Mouse (Mus musculus) gastrocnemius, postnatal 4 days (tissue): ENCODE results near the gene Pbx3. TPM values are rescaled to one million over a fixed set of nuclear protein-coding genes. Genes with fewer than 3 reads are reported as not detected.

Source experiments
- DNase-seq, 2 experiments: peaks; one replicate each; pipeline ENCODE4 v3.0.0; 2021 to 2022; ENCODE audit warnings: low spot score in 2 of 2, mixed read lengths in 2 of 2
- total RNA-seq, 2 experiments: library from RNA; stranded (reverse); gene quantifications; 2 replicates each; pipeline ENCODE4 v1.2.3; 2021

Pbx3 gene
- total RNA-seq, 2 experiments from 2014 or later = 11.5 to 12.3 TPM

- no peak for DNase-seq
Observed at GRCm38 (mm10) chr2:34298202-34298601, 74.7 kb downstream of the Pbx3 start.

GRCm38 (mm10) chr2:34289726-34290125 is 83.2 kb downstream of the Pbx3 start:
- no peak for DNase-seq

GRCm38 (mm10) chr2:34284239-34284638 is 88.7 kb downstream of the Pbx3 start:
- DNase-seq = no peak

DNA sequence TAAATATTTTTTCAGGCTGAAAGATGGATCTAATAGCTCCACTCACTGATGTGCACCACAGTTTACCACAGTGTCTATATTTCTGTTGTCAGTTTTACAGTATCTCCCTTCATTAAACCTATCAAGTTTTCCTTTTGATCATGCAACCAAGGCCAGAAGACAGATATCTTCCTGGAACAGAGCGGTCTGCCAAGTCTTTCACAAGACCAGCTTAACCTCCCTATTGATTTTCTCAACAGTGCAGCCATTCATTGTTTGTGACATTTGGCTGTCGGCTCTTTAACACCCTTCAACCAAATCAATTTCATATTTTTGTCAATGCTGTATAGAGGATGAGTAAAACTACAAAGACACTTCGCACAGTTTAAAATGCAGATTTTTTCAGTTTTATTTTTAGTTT is 91.9 kb downstream of the Pbx3 start:
- DNase-seq = no peak

DNA sequence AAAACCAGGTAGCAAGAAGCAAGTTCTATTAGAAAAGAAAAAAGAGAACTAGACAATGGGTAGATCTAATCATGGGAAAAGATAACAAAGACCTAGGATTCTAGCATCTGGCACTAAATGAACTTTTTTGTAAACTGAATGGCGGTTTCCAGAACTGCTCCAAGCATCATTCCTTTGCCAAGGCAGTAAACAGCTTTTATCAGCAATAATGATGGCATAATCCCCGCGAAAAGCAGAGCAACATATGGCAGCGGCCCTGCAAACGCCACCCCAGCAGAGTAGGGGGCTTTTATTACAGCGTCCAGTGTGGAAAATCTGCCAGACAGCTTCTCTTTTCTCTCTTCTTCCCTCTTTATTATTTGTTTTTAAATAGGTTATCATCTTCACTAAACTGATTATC is 93.2 kb downstream of the Pbx3 start:
- no peak for DNase-seq

- DNase-seq = no peak
Observed at GRCm38 (mm10) chr2:34275630-34276193, 97.2 kb downstream of the Pbx3 start.

DNA sequence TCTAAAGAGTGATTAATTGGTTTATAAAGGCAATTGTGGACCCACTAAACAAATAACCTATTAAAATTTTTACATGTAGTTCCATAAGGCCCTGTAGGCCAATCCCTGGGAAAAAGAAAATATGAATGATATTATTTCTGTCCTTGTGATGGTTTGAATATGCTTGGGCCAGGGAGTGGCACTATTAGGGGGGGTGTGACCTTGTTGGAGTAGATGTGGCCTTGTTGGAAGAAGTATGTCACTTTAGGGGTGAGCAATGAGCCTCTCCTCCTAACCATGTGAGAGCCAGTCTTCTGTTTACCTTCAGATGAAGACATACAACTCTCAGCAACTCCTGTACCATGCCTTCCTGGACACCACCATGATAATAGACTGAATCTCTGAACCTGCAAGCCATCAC is 110.9 kb downstream of the Pbx3 start:
- DNase-seq = no peak

- DNase-seq = no peak
Observed at GRCm38 (mm10) chr2:34260653-34261076, 112.3 kb downstream of the Pbx3 start.

- DNase-seq = no peak
Observed at GRCm38 (mm10) chr2:34258256-34258655, 114.7 kb downstream of the Pbx3 start.

DNA sequence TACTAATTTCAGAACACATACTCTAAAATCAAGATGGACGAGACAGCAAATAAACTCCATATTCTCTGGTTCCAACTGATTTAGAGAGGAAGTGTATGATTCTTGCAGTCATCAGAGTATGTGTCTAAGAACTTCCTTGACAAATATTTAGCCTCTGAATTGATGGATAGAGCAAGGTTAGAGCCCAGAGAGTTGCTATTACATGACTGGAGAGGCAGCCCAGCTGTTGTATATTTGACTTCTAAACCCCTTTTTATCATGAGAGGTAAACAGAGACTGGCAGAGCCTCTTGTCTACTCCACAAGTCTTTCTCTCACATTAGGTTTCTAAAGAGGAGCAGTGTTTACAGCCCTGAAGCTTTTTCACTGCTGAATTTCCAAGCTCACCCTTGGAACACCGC is 115.3 kb downstream of the Pbx3 start:
- DNase-seq = no peak

DNA sequence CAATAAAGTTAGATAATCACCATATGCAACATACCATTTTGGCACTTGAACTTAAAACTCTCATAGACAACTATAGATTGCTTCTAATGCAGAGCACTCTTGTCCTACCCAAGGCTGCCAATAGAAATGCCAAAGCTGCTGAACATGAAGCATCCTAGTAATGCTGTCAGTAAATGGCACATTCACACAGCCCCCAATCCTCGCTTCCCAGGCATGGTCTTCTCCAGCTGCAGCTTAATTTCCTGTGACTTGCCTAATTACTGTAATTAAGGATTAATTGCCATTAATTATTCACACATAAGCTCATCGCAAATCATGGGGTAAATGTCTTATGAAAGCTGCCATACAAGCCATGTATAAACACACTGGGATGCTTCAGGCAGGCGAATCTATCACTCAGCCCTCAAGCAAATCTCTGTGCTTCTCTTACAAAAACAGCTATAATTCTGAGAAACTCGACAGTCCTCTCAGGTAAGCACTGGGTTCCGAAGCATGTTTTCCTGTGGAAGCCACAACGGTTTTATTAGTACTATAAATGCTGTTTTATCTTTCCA is 116.9 kb downstream of the Pbx3 start:
- DNase-seq = no peak

DNA sequence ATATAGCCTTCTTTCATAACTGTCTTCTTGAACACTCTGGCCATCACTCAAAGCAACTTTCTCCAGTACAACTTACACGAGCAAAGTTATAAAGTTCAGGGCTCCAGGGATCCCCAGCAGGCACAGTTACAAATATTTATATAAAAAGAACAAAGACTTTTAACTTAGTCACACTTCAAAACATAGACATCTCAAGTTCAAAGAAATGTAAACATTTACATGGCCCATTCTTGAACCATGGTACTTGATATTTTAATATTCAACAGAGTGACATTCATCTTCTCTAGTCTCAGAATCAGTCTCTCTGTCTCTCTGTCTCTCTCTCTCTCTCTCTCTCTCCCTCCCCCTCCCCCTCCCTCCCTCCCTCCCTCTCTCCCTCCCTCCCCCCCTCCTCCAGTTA is 119.3 kb downstream of the Pbx3 start:
- no peak for DNase-seq

- no peak for DNase-seq
Observed at GRCm38 (mm10) chr2:34253111-34253510, 119.8 kb downstream of the Pbx3 start.

- no peak for DNase-seq
Observed at GRCm38 (mm10) chr2:34252286-34252685, 120.7 kb downstream of the Pbx3 start.

DNA sequence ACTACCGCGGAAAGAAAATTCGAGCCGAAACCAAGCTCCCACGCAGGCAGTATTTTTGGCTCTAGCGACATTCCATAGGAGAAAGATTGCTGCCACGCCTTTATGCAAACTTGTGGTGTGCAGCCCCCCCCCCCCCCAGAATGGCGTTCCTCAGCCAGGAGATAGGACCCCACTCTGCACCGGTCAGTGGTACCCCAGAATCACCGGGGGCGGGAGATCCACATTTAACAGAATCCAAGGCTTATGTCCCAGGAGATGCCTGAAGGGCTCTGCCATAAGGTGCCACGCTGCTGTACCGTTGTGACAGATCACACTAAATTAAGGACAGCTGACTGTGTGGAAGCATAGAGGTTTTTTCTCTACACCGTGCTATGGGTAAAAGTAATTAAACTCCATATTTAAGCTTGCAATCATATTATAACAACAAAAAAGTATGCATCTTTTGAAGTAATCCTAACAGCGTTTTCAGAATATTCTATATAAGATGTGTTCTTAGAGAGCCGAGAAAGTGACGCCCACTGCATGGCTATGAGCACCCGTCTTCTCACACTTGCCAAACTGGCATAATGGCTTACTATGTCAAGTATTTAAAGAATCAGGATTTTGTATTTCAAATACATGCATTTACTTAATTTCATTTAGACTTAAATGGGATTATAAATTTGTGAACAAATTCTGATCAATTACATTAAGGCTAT is 122.8 kb downstream of the Pbx3 start:
- no peak for DNase-seq

DNA sequence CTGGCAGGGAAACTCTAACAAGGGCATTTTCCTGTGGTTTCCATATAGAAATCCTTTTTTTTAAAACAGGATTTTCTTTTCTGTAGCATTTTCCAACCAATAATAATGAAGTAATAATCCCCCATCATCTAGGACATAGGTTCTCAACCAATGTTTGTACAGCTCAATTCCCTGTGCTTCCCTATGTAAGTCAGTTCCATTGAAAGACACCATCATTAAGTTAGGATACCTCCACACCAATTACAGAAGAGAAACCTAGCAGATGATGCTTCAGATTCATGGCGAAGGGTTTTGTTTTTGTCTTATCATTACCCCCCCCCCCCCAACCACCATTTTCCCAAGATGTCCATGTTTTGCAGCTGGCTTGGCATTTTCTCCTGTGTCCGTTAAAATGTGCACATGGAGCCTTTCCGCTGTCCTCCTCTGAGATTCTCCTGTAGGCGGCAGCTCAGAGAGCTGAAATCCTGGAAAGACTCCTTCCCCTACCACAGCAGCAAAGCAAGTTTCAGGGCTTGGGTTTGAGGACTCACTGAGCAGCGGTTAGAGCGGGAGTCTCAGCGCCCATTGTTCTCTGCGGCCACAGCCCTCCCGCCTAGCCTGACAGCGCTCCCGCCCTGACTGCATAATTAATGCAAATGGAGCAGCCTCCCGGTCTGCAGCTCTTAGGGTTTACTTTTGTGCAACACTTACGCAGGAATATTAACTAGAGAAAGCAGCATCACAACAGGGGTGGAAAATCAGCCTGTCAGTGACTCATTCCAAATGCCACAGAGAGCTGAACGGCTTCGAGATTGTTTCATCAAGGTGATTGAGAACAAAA is 123.6 kb downstream of the Pbx3 start:
- peak; percentile 18 to 26 for DNase-seq

DNA sequence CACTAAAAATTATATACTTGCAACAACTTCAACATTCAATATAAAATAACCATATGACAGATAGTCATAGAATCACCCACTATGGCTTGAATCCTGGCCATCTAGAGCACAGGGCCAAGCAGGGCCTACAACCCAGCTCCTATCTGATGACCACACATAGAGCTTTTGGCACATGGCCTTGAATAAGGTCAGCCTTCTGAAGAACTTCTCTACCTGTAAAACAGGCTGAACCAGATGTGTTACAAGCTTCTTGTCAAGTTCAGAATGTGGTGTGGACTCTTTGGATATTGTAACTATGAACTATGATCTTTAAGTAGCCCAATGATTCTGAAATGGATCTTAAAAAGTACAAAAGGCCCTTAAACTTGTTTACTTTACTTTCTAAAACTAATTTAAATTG is 132.1 kb downstream of the Pbx3 start:
- DNase-seq = no peak

- DNase-seq = no peak
Observed at GRCm38 (mm10) chr2:34239315-34239858, 133.6 kb downstream of the Pbx3 start.

DNA sequence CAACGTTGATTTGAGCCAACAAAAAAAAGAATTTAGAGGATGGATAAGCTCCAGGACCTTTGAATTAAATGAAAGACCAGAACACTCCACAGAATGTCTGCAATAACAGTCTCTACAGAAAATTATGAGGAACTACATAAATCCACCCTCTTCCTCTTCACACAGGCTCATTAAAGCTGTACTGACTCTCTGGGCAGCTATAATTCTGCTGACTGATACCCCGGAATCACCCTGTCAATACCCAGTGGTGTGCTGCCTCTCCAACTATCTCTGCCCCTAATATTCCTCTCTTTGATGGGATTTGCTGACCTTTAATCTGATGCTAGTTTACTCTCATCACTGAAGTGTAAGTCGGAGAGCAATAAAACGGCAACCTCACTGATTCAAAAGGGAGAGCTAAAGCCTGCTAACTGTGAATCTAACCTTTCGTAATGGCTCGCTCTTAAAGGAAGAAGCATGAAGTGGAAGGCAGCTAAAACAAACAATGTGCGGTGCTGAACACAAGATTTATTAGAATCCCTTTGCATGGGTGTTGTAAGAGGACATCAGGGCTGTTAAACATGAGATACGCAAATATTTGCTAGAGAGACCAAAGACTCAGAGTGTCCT is 137.4 kb downstream of the Pbx3 start:
- DNase-seq = no peak

GRCm38 (mm10) chr2:34234274-34234673 is 138.7 kb downstream of the Pbx3 start:
- no peak for DNase-seq

DNA sequence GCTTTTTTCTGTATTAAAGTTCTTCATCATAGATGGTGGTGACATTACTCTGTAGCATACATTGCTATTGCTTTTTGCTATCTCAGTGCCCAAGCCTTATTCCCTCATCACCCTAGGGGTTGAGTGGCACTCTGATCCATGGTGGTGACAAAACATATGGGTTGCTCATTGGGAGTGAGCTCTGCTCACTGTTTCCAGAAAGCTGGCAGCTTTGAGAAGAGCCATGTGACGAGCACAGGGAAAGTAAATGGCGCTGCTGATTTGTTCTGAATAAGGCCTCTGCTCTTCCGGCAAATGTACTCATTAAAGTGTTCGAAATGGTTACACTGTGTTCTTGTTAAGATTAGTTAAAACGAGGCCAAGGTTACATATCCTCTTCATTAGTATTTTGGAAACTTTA is 139.7 kb downstream of the Pbx3 start:
- no peak for DNase-seq
